Mouse (Mus musculus) MEL-GATA-1-ER (cell line): ENCODE measurements around the gene Ankrd54.
"Not testable (repeated sequence)": the region's sequence is repeated elsewhere in the genome, so short reads cannot be mapped to it uniquely, and the experiment has no call there.

Source experiments
- DNase-seq: peaks from one replicate; pipeline ENCODE4 v3.0.0-alpha.2; 2012; ENCODE audit warnings: low read depth; ENCODE audit errors: extremely low read depth

Gene Ankrd54

DNA sequence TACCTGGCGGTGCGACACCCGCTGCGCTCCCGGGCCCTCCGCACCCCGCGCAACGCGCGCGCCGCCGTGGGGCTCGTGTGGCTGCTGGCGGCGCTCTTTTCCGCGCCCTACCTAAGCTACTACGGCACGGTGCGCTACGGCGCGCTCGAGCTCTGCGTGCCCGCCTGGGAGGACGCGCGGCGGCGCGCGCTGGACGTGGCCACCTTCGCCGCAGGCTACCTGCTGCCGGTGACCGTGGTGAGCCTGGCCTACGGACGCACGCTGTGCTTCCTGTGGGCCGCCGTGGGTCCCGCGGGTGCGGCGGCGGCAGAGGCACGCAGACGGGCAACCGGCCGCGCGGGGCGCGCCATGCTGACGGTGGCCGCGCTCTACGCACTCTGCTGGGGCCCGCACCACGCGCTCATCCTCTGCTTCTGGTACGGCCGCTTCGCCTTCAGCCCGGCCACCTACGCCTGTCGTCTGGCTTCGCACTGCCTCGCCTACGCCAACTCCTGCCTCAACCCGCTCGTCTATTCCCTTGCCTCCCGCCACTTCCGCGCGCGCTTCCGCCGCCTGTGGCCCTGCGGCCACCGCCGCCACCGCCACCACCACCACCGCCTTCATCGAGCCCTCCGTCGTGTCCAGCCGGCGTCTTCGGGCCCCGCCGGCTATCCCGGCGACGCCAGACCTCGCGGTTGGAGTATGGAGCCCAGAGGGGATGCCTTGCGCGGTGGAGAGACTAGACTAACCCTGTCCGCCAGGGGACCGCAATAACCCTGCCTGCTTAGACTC lies 19.8 kb downstream of the Ankrd54 start:
- DNase-seq: no peak

DNA sequence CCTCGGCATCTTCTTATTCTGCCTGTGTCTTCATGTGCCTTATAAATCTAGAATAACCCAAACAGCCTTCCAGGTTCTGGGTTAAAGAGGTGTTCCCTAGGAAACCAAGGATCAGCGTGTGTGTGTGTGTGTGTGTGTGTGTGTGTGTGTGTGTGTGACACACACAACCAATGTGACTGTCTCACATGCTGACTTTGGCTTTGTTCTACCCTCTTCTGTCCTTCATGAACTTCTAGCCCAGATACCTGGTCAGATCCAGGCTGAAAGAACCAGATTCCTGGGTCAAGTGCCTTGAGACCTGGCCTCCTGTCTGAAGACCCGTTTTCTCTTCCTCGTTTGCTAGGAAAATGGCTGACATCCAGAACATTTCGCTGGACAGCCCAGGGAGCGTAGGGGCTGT lies 21.1 kb downstream of the Ankrd54 start, which contains the start of gene Galr3:
Gene Galr3, plus strand, starts transcription at position 301 of the 400 bp plus-strand sequence.
- DNase-seq: no peak

DNA sequence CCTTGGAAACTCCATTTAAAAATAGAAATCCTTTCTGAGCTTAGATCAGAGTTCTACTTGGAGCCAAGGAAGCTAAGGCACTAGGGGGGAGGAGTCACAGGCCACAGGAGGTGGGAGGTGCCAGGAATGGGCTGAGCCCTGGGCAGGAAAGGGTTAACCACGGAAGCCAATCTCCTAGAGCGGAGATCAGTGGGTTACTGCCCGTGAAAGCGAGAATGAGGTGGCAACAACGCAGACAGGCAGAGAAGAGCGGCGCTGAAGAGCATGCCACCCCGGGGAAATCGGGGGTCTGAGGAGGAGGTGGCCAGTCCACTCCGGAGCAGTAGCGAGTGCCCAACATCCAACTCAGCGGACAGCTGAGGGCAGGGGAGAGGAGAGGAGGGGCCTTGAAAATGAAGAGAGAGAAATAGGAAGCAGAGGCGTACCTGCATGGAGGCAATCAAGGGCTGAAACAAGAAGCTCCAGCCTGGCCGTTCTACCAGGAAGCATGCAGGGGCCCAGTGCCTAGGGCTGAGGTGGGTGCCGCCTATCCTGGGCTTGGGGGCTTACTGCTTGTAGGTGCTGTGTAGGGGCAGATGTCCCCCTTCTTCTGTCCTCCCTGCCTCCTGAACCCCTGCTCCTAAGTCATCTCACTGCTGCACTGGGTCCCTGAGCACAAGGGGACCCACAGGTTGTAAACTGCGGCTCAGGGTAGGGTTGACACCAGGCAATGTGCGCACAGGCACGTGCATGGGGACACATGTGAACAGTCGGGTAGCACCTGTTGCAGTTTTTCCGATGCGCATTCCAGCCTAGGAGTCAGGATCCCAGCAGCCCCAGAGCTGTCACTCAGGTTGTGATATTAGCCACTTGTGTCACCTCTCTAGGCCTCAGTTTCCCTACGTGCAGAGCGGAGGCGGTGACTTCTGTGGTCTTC lies 21.9 kb downstream of the Ankrd54 start:
- no peak for DNase-seq

DNA sequence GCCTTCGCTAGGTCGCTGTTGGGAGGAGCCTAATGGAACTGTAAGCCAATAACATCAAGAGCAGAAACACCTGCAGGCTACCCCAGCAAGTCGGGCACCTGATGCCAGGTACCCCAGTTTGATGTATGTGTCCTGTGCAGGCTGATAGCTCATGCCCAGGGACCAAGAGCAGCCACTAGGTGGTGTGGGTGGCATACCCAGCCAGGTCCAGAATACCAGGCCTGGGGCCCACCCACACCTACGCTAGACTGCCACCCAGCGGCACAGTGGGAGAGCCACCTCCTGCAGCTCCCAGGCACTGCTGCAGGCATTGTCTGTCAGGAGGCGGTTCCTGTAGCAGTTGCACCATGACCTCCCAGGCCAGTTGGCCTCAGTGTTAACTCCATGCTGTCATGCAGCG lies 23.8 kb downstream of the Ankrd54 start:
- no peak for DNase-seq

DNA sequence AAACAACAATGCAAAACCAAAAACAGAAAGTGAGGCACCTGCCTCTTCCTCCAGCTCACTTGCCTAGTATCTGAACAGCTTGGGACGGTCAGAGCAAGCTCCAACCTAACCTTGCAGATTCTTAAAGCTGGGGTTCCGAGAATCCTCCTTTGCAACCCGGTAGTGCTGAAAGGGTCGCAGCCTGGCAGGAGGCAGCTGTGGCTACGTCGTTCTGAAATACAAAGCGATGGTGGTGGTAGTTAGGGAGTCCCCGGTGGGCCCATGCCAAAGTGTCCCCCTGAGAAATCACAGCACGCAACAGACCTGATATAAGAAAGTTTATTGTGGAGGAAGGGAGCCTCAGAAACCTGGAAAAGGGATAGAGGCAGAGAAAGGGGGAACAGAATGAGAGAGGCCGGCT lies 24.4 kb downstream of the Ankrd54 start:
- no peak for DNase-seq

DNA sequence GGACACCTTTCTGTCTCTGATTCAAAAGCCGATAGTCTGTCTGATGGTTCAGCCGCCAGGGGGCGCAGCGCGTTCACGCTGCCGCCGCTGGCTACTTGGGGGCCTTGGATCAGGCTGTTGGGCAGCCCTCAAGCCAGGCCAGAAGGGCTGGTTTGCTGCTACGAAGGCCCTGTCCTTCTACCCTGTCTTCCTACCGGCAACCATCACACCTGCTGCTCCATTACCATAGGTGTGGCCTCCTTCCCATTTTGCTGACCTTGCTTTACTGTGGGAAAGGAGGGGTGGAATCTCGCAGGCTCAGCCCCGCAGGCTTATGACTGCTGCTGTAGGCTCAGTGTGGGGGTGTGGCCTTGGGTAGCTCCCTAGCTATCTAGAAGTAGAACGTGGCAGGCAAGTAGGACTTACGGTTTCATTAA lies 24.8 kb downstream of the Ankrd54 start:
- DNase-seq: peak; percentile 75

DNA sequence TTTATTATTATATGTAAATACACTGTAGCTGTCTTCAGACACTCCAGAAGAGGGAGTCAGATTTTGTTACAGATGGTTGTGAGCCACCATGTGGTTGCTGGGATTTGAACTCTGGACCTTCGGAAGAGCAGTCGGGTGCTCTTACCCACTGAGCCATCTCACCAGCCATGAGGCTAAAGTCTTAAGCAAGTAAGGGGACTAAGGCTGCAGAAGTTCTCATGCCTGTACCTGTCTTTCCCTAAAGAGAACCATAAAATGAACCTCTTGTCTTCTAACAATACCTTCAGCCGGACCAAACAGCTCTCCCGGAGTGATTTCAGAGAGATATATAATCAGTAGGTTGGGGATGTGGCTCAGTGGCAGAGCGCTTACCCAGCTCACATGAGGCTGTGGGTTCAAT lies 30.8 kb downstream of the Ankrd54 start:
- DNase-seq: not testable (repeated sequence)

DNA sequence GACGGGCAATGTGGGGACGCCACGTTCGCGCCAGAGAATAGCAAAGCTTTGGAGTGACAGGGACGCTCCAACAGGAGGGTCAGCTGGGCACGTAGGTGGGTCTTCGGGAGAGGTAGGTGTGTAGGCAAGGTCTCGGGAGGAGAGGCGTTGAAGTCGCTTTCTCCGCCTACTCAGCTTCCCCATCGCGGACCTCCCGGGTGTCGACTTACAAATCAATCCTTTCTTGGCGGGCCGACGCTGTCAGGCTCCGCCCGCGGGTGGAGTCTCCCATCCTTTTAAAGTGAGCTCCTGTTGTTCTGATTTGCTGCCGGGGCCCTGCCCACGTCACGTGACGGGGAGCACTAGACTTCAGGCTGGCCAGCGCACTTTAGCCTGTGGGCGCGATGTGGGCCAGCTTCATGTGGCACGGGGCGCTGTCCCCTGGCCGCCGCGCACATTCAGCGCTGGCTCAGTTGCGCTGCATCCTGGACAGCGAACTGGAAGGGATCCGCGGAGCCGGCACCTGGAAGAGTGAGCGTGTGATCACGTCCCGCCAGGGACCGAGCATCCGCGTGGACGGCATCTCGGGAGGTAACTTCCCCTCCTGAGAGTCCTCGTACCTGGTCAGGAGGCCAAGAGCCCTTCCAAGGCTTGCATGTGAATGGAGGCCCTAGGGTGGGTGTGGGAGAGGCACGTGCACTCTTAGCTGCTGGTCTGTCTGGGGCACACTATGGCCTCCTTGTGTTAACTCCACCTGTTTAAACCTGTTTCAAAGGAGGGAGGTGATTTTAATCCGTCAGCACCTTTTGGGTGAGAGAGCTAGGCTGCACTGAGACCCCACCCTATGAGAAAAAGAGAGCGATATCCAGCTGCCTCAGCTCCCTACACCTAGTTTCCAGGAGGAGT lies 31.9 kb downstream of the Ankrd54 start:
- peak; percentile 91 for DNase-seq

DNA sequence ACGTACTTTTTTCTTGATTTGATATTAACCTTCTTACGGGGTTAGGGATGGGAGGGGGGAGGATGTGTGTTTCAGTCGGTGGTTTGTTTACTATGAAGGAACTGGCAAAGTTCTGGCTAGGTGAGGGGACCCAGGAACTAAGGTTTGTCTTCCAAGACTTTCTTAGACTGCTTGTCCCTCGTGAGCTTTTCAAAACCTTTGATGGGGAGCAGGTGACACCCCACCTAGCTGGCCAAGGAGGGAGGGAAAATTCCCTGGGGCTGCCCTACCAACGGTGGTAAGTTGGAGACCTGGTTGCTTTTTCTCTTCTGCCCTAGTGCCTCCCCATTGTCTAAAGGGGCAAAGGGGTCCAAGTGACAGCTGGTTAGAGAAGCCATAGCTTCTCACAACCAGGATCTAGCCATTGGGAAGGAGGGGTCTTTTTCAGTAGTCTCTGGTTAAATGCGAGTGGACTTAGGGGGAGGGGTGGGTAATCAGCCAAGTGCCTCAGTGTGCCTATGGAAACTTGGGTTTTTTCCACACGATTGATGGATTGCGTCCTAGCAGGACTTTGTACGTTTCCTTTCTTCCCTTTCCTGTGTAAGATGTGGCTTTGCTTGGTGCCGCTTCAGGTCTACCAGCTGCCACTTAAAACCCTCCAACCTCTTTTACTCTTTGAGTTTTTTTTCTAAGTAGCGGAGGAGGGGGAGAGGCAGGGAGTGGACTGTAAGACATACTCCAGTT lies 33.0 kb downstream of the Ankrd54 start:
- no peak for DNase-seq

DNA sequence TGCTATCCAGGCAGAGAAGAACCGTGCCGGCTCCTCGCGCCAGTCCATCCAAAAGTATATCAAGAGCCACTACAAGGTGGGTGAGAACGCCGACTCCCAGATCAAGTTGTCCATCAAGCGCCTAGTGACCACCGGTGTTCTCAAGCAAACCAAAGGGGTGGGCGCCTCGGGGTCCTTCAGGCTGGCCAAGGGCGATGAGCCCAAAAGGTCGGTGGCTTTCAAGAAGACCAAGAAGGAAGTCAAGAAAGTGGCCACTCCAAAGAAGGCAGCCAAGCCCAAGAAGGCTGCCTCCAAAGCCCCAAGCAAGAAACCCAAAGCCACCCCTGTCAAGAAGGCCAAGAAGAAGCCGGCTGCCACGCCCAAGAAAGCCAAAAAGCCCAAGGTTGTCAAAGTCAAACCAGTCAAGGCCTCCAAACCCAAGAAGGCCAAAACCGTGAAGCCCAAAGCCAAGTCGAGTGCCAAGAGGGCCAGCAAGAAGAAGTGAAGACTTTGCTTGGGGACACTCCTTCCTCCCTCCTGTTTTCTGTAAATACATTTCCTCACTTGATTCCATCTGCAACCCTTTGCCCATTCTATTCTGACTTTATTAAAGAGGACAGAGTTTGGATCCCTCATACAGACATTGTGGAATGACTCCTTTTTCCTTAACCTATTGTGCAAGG lies 33.7 kb downstream of the Ankrd54 start:
- no peak for DNase-seq

DNA sequence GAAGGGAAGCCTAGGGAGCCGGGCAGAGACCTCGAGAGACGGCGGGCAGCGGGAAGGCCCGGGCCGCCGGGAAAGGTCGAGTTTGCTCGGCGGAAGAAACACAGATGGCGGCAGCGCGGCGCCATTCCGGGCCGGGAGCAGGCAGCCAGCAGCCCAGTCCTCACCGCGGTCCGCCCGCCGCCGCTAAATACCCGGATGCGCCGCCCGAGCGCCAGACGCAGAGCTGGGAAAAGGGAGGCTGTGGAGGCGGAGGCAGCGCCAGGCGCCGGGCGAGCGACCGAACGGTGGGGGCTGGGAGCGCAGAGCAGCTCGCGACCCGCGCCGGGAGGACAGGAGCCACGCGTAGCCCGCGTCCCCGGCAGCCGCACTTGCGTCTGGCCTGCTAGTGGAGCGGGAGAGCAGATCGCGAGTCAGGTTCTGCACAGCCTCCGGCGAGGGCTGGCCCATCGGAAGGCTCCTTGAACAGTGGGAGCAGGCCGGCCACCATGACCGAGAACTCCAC lies 34.4 kb downstream of the Ankrd54 start, which contains the start of gene H1f0:
Gene H1f0, plus strand, starts transcription at position 214 of the 502 bp plus-strand sequence.
- no peak for DNase-seq

DNA sequence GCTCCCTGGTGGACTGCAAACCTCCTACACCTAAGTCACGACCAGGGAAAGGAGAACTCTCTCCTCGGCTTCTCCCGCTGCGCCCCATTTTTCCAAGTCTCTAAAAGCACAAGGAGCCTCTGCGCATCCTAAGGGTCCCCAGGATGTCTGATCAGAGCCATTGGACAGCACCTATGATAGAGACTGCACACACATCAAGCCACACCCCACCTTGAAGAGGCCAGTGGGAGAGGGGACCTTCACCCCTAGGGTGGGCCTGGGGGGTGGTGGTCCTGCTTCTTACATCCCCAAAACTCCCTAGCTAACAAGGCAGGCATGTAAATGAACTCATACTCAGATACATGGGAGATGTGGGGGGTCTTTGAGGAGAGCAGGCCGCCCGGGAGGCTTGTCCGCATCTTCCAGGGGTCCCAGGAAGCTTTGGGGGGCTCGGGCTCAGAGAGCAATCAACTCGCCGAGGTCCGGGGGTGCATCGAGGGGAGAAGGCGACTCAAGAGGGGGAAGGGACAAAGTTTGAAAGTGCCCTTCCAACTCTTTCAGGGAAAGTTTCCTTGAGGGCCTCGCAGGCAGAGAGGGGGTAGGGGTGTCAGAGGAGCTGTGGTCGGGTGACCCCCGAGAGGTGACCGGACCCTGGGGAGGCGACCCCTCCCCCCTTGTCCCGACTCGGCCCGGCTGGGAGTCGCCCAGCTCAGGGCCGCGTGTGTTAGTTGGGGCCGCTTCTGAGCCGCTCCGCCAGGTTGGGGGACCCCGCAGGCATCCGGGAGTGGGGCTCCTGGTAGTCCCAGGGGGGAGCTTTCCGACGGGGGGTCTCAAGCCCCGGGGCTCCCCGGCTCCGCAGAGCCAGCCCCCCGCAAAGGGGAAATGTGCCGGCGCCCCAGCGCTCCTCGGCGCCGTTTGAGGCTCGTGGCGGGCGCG lies 35.1 kb downstream of the Ankrd54 start:
- no peak for DNase-seq

DNA sequence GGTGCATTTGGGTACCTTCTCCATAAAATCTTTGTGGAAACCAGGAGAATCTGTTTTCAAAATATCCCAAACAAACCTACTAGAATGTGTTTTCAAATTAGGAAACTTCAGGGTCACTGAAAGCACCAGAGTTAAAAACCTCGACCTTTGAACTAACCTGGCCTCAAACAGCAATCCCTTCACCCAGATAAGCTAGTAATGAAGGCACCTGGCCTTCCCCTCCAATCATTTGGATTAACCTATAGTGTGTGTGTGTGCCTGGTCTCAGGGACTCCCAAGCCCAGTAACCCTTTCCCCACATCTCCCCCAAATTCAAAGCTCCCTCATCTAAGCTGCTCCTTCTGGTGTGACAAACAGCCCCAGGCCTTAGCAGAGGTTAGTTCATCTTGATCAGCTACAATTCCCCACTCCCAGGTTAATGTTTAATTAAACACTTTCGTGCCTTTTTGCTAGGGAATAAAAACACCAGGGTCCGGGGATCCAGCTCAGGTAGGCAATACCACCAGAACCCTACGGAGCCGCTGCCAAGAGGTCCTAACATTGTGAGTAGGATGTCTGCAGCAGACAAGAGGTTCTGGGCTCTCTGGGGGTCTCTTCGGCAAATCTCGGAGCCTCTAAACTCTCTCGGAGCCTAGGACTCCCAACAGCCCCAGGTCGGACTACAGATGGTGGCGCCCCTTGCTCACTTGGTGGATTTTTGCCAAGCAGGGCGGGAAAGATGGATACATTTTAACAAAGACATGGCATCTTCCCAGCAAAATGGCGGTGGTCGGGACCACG lies 36.0 kb downstream of the Ankrd54 start:
- no peak for DNase-seq

DNA sequence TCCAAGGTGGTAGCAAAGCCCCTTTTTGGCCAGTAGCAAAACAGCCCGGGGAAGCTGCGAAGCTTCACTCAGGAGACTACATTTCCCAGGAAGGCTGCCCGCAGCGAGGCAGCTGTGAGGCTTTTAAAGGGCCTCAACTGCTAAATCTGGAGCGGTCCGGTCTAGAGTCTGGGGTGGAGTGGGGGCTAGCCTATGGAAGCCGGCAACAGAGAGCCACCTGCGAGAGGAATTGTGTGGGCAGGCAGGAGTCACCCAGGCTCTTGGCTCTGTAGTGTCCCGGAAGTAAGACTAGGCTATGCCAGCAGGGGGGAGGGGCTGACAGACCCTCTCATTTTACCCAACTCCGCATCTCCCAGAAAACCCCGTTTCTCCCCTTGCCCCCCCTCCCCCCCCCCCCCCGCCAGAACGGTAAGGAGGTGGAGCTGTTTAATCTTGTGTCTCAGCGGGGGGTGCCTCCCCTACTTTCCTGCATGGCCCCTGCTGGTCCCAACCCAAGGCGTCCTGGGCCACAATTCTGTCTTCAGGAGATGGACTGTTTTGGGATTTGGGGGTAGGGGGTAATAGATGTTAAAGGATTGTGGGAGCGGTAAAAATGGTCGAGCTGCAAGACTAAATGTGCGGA lies 36.9 kb downstream of the Ankrd54 start:
- no peak for DNase-seq

DNA sequence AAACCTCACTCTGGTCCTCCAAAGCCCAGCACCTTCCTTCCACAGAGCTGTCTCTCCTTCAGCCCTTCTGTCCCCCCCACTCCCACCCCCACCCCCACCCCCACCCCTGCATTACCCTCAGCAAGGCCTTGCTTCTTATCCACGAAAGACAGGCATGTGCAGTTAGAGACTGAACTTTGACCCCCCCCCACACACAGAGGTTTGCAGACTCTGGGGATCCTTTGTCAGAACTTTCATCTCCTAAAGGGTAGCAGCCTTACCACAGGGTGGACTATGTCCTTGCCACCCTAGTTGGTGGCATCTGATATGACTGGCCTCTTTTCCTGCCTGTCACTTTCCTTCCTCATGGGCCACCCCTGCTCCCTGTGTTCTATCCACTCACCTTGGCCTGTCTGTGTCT lies 39.3 kb downstream of the Ankrd54 start:
- no peak for DNase-seq

DNA sequence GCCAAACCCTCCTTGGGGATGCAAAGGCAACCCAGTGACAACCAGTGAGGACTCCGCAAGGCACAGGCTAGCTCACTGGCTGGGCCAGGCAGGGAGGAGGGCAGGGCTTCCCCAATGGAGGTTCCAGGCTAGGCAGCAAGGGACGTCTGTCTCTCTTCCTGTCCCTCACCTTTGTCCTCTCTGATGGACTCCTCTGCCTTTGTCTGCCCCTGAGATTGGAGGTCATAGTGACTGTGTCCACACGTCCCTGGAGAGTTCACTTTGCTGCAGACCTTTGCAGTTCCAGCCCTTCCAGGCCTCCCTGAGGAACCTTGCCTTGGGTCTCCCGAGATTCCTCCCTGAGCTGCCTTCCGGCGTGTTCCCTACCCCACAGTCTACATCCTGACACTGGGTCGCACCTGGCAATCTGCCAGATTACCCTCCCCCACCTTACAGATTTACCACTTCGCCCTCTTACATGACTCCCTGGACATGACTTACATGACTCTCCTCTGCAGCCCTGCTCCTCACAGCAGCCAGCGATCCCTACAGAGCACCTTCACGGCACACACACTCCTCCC lies 39.9 kb downstream of the Ankrd54 start:
- DNase-seq: no peak

DNA sequence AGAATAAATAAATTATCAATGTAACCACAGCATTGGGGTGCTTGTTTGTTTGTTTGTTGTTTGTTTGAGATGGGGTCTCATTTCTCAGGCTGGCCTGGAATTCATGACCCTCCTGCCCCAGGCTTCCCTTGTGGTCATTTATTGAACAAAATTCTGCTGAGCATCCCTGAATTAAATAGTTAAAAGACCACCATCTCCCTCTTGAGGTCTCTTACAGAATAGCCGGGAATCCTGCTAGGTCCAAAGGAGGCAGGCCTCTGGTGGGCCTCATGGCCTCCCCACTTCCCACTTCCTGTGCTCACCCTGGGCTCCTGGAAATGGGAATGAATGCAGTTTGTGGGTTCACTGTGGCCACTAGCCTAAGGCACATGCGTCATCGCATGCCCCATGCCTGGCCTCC lies 43.8 kb downstream of the Ankrd54 start:
- DNase-seq: no peak
